Mouse (Mus musculus) cortical plate, adult 2 months (tissue): ENCODE data around the gene Slc7a5. TPM values are rescaled to one million over a fixed set of nuclear protein-coding genes. Genes with fewer than 3 reads are reported as not detected.

Experiments used
- H3K27ac ChIP-seq: fragments of 200-500 bp; 2 replicates; pipeline ENCODE4 v1.5.1; 2012; ENCODE audit warnings: low read length, control low read depth, inconsistent platforms; ENCODE audit not compliant: insufficient read depth
- H3K4me1 ChIP-seq: fragments of 200-500 bp; 2 replicates; pipeline ENCODE4 v1.6.1; 2011; ENCODE audit warnings: low read length; ENCODE audit not compliant: control insufficient read depth, insufficient read depth
- H3K4me3 ChIP-seq: fragments of 200-500 bp; 2 replicates; pipeline ENCODE4 v1.5.1; 2011; ENCODE audit warnings: mild to moderate bottlenecking, low read length, control low read depth; ENCODE audit not compliant: insufficient read depth
- CTCF ChIP-seq: fragments of 200-500 bp; IDR thresholded peaks from 2 replicates; pipeline ENCODE4 v1.5.1; 2011; ENCODE audit warnings: mild to moderate bottlenecking, control low read depth, low read length; ENCODE audit not compliant: insufficient read depth; ENCODE audit errors: extremely low read depth
- POLR2A ChIP-seq: fragments of 200-500 bp; IDR thresholded peaks from 2 replicates; pipeline ENCODE4 v1.6.1; 2011; ENCODE audit warnings: mild to moderate bottlenecking, low read length, control low read depth; ENCODE audit not compliant: insufficient read depth; ENCODE audit errors: extremely low read depth
- polyA plus RNA-seq: library from polyadenylated mRNA; depleted of rRNA; stranded (reverse); fragments of >200 nt; gene quantifications from 2 replicates; pipeline ENCODE4 v1.2.3, GENCODE M21; 2012

Gene Slc7a5
- polyA plus RNA-seq, 1 experiment = 74.1 TPM

DNA sequence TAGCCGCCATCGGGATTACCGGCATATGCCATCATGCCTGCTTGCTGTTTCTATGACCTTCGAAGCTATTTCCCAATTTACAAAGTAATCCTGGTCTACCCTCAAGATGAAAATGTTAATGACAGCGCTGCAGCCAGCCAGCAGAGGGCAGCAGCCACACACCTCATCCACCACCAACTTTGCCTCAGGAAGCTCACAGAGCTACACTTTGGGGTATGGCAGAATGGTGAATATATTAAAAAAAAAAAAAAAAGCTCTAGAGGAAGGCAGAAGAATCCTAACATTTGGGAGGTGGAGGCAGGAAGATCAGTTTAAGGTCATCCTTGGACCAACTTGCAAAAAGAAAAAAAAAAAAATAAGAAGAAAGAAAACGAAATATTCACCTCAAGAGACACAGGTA, 57.5 kb downstream of the Slc7a5 start:
- no peaks in the 10 kb centered on the region for H3K4me1 ChIP-seq
- no peak overlapping the region for H3K27ac ChIP-seq
- H3K4me3 ChIP-seq = no peak overlapping the region
- TF ChIP-seq CTCF (peak; percentile 93), POLR2A (no peak)

DNA sequence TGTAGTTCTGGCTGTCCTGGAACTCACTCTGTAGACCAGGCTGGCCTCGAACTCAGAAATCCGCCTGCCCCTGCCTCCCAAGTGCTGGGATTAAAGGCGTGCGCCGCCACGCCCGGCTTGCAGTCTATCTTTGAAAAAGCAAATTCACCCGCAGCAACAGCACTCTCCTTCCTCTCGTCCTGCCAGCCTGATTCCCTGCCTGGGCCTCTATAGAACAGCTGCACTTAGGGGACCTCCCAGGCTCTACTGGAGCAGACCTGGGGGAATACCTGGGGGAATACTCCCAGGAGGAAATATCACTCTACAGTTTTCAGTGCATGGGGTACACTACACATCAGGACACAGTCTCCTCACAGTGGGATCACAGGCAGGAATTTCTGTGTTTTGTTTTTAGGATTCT, 58.2 kb downstream of the Slc7a5 start:
- H3K27ac ChIP-seq = no peak overlapping the region
- H3K4me1 ChIP-seq = no peaks in the 10 kb centered on the region
- TF ChIP-seq POLR2A (no peak), CTCF (no peak)
- no peak overlapping the region for H3K4me3 ChIP-seq

GRCm38 (mm10) chr8:121848495-121848894, 59.0 kb downstream of the Slc7a5 start:
- H3K4me1 ChIP-seq = no peaks in the 10 kb centered on the region
- TF ChIP-seq POLR2A = no peak
- no peak for TF ChIP-seq CTCF
- no peak overlapping the region for H3K27ac ChIP-seq
- no peak overlapping the region for H3K4me3 ChIP-seq

- H3K4me1 ChIP-seq = no peaks in the 10 kb centered on the region
- TF ChIP-seq CTCF (no peak), POLR2A (no peak)
- no peak overlapping the region for H3K4me3 ChIP-seq
- no peak overlapping the region for H3K27ac ChIP-seq
Measured at GRCm38 (mm10) chr8:121847987-121848386, 59.5 kb downstream of the Slc7a5 start.

GRCm38 (mm10) chr8:121847261-121847822, 60.2 kb downstream of the Slc7a5 start:
- TF ChIP-seq CTCF (no peak), POLR2A (no peak)
- H3K27ac ChIP-seq = no peak overlapping the region
- H3K4me1 ChIP-seq = no peaks in the 10 kb centered on the region
- H3K4me3 ChIP-seq = no peak overlapping the region

DNA sequence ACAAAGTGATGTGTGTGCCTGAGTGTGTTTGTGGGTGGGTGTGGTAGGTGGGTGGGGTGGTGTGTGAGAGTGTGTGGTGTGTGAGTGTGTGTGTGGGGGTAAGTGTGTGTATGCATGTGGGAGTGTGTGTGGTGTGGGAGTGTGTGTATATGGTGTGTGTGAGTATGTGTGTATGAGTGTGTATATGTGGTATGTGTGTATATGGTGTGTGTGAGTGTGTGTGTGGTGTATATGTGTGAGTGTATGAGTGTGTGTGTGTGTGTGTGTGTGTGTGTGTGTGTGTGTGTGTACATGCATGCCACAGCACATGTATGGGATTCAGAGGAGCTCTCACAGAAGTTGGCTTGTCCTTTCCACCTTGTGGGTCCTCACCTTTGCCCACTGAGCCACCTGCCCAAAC, 60.7 kb downstream of the Slc7a5 start:
- Histone ChIP-seq H3K4me1 (no peaks in the 10 kb centered on the region), H3K27ac (no peak overlapping the region), H3K4me3 (no peak overlapping the region)
- no peak for TF ChIP-seq CTCF

DNA sequence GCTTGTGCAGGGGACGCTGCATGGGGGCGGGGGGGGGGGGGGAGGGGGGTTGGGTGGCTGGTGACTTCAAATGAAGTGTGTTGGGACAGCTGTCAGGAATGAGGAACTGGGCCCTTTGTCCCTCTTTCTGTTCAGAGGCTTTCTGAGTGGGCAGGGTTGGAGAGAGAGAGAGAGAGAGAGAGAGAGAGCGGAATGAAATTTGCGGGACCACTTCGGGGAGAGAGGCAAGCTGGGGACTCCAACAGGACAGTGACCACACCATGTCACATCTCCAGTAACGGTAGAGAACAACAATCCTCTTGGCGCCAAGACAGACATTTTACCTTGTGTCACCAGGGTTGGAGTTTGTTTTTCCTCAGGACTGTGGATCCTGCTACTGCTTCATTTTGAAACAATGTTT, 62.7 kb downstream of the Slc7a5 start:
- no peak overlapping the region for H3K4me3 ChIP-seq
- no peak overlapping the region for H3K27ac ChIP-seq
- TF ChIP-seq CTCF (no peak), POLR2A (no peak)
- H3K4me1 ChIP-seq = no peaks in the 10 kb centered on the region

DNA sequence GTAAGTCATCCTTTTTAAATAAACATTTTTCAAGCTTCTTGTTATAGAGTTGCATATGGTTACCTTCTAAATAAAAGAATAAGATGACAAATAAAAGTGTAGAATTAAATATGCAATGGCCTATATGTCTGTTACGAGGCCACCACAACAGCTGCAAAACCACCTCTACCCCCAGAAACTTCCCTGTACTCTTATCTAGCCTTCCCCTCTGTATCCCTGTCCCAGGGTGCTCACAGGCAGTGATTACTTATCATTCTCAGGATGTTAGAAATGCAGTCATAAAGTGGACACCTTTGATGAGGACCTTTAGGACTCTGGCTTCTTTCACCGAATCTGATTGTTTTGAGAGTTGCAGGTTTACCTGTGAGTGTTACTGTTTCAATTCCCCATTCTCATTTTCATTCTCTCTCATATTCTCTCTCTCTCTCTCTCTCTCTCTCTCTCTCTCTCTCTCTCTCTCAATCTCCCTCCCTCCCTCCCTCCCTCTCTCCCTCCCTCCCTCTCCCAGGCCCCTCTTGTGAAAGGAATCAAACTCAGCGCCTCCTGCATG, 64.2 kb downstream of the Slc7a5 start:
- TF ChIP-seq POLR2A = no peak
- no peak for TF ChIP-seq CTCF
- Histone ChIP-seq H3K4me1 (no peaks in the 10 kb centered on the region), H3K4me3 (no peak overlapping the region), H3K27ac (no peak overlapping the region)

GRCm38 (mm10) chr8:121842064-121842955, 65.2 kb downstream of the Slc7a5 start:
- TF ChIP-seq POLR2A (no peak), CTCF (no peak)
- H3K4me3 ChIP-seq = no peak overlapping the region
- H3K4me1 ChIP-seq = no peaks in the 10 kb centered on the region
- no peak overlapping the region for H3K27ac ChIP-seq

- Histone ChIP-seq H3K27ac (no peak overlapping the region), H3K4me3 (no peak overlapping the region), H3K4me1 (no peaks in the 10 kb centered on the region)
- TF ChIP-seq CTCF (peak; percentile 74), POLR2A (no peak)
Measured at GRCm38 (mm10) chr8:121841242-121841641, 66.3 kb downstream of the Slc7a5 start.
